Mouse (Mus musculus): ENCODE measurements around the gene Tmcc1.

DNA sequence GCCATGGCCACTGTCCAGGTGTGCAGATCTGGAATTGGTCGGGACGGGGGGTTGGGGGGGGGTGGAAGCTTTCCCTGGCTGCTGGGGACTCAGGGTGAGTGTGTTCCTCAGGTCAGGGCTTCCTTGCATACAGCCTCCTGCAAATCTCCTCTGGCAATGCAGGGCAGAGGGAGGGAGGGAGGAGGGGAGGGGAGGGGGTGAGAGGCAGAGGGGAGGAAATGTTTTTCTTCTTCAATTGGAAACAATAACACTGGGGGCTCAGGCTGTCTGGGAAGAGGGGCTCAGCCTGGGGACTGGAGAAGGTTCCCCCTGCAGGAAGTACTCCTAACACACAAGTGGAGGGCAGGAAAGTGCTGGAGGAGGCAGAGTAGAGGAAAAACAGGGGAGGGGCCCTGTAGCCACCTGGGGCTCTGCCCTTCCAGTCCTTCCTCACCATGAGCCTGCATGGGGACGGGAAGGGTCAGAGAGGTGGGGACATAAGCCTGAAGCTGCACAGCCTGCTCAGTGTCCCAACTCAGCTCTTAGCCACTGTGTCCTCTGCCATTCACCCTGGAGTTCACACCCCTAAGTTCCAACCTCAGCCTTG is 195.5 kb downstream of the Tmcc1 start:
- TF ChIP-seq RCOR1 (IDR thresholded peaks at IDR 0.05; ENCODE audit: low read depth, low read length) (no peak), TAL1 (IDR thresholded peaks at IDR 0.05; ENCODE audit: low read length) (no peak), CTCF (IDR thresholded peaks at IDR 0.05 in 2 of 3, conservative IDR thresholded peaks at IDR 0.05 in 1 of 3; ENCODE audit: control insufficient read depth in 1 of 3, insufficient read depth in 1 of 3, low read depth in 2 of 3, low read length in 3 of 3, poor library complexity in 1 of 3, severe bottlenecking in 1 of 3) (no peak), USF2 (IDR thresholded peaks at IDR 0.05; ENCODE audit: borderline replicate concordance in 1 of 2, insufficient read depth in 1 of 2, low read depth in 1 of 2, low read length in 2 of 2) (no peak), E2F4 (IDR thresholded peaks at IDR 0.05; ENCODE audit: borderline replicate concordance, low read depth, low read length) (no peak), POLR2AphosphoS5 (IDR thresholded peaks at IDR 0.05; ENCODE audit: borderline replicate concordance, low read depth, low read length) (no peak), ELF1 (IDR thresholded peaks at IDR 0.05; ENCODE audit: low read depth, low read length) (no peak), MAZ (IDR thresholded peaks at IDR 0.05; ENCODE audit: low read depth, low read length) (no peak), MYC (IDR thresholded peaks at IDR 0.05; ENCODE audit: low read depth, low read length) (no peak), SIN3A (IDR thresholded peaks at IDR 0.05; ENCODE audit: low read length) (no peak), GATA1 (IDR thresholded peaks at IDR 0.05; ENCODE audit: low read depth, low read length) (no peak)

Data from MEL (cell line).